Mouse (Mus musculus): ENCODE results near the gene Gm13272.
"Not testable (repeated sequence)": the region's sequence is repeated elsewhere in the genome, so short reads cannot be mapped to it uniquely, and the experiment has no call there.

Gene Gm13272

GRCm38 (mm10) chr4:88785409-88785808, 5.8 kb downstream of the Gm13272 start, which contains the start of gene Gm13276:
Gene Gm13276 (plus strand): TSS chr4:88785709.
- DNase-seq (ENCODE audit: low spot score in 2 of 2), result not testable (repeated sequence)

GRCm38 (mm10) chr4:88788402-88788801, 8.8 kb downstream of the Gm13272 start, which contains the start of gene Gm13277:
Gene Gm13277 (plus strand): TSS chr4:88788632.
- DNase-seq (ENCODE audit: low spot score in 2 of 2), result peak; percentile 61 to 76

GRCm38 (mm10) chr4:88791250-88791649, 11.6 kb downstream of the Gm13272 start, which contains the start of gene Gm13278:
Gene Gm13278 (plus strand): TSS chr4:88791550.
- DNase-seq (ENCODE audit: low spot score in 2 of 2), result not testable (repeated sequence)

GRCm38 (mm10) chr4:88793936-88794675, 14.5 kb downstream of the Gm13272 start, which contains the start of gene Gm13275:
Gene Gm13275 (plus strand): TSS chr4:88794487.
- peak; percentile 59 to 89 for DNase-seq (ENCODE audit: low spot score in 2 of 2)

- not testable (repeated sequence) for DNase-seq (ENCODE audit: low spot score in 2 of 2)
Measured at GRCm38 (mm10) chr4:88797097-88797496, 17.4 kb downstream of the Gm13272 start, which contains the start of gene Gm13279. Gene Gm13279 (plus strand): TSS chr4:88797397.

- not testable (repeated sequence) for DNase-seq (ENCODE audit: low spot score in 2 of 2)
Measured at GRCm38 (mm10) chr4:88799365-88799764, 19.7 kb downstream of the Gm13272 start, which contains the start of gene Gm13285. Gene Gm13285 (plus strand): TSS chr4:88799665.

- not testable (repeated sequence) for DNase-seq (ENCODE audit: low spot score in 2 of 2)
Measured at GRCm38 (mm10) chr4:88802954-88803353, 23.3 kb downstream of the Gm13272 start, which contains the start of gene Gm13287. Gene Gm13287 (plus strand): TSS chr4:88803254.

GRCm38 (mm10) chr4:88805231-88805630, 25.6 kb downstream of the Gm13272 start, which contains the start of gene Gm13288:
Gene Gm13288 (plus strand): TSS chr4:88805531.
- not testable (repeated sequence) for DNase-seq (ENCODE audit: low spot score in 2 of 2)

GRCm38 (mm10) chr4:88805761-88806160, 26.1 kb downstream of the Gm13272 start:
- not testable (repeated sequence) for DNase-seq (ENCODE audit: low spot score in 2 of 2)

GRCm38 (mm10) chr4:88815928-88816327, 36.3 kb downstream of the Gm13272 start, which contains the start of gene Ifna7:
Gene Ifna7 (plus strand): TSS chr4:88816228.
- DNase-seq (ENCODE audit: low spot score in 2 of 2), result no peak

GRCm38 (mm10) chr4:88819659-88820058, 40.0 kb downstream of the Gm13272 start, which contains the start of gene Ifna11:
Gene Ifna11 (plus strand): TSS chr4:88819959.
- no peak for DNase-seq (ENCODE audit: low spot score in 2 of 2)

- no peak for DNase-seq (ENCODE audit: low spot score in 2 of 2)
Measured at GRCm38 (mm10) chr4:88822995-88823394, 43.3 kb downstream of the Gm13272 start.

GRCm38 (mm10) chr4:88827116-88827515, 47.5 kb downstream of the Gm13272 start, which contains the start of gene Ifna6:
Gene Ifna6 (plus strand): TSS chr4:88827416.
- DNase-seq (ENCODE audit: low spot score in 2 of 2), result not testable (repeated sequence)
